Mouse (Mus musculus) MEL (cell line): Measurements from ENCODE around the gene Ntn1. TPM values are rescaled to one million over a fixed set of nuclear protein-coding genes. Genes with fewer than 3 reads are reported as not detected.

Experiments used
- DNase-seq: peaks from one replicate; pipeline ENCODE4 v3.0.0; 2011; ENCODE audit warnings: low read depth, low spot score
- H3K27ac ChIP-seq: 2 replicates; pipeline ENCODE4 v1.5.1; 2012; ENCODE audit warnings: low read depth, mild to moderate bottlenecking, control low read depth, low read length, moderate library complexity; ENCODE audit not compliant: control insufficient read depth
- H3K27me3 ChIP-seq, 2 experiments: fragments of 150-350 bp in 1 of 2; sonication (generic) in 1 of 2; 2 replicates each; pipeline ENCODE4 v1.6.1; 2012; ENCODE audit warnings: low read length in 2 of 2, mild to moderate bottlenecking in 2 of 2, improper control_type of control experiment in 1 of 2, moderate library complexity in 1 of 2; ENCODE audit not compliant: insufficient read depth in 2 of 2, control insufficient read depth in 1 of 2
- H3K36me3 ChIP-seq, 2 experiments: 2 replicates each; pipeline ENCODE4 v1.6.1; 2012 to 2014; ENCODE audit warnings: low read length in 2 of 2, improper control_type of control experiment in 1 of 2, inconsistent platforms in 1 of 2, mild to moderate bottlenecking in 1 of 2; ENCODE audit not compliant: insufficient read depth in 2 of 2, control insufficient read depth in 1 of 2
- H3K4me1 ChIP-seq, 2 experiments: fragments of 150-350 bp in 1 of 2; sonication (generic) in 1 of 2; 2 replicates each; pipeline ENCODE4 v1.6.1; 2012; ENCODE audit warnings: low read length in 2 of 2, improper control_type of control experiment in 1 of 2, mild to moderate bottlenecking in 1 of 2; ENCODE audit not compliant: insufficient read depth in 2 of 2, control insufficient read depth in 1 of 2
- H3K4me3 ChIP-seq, 2 experiments: fragments of 150-350 bp in 1 of 2; sonication (generic) in 1 of 2; 2 replicates each; pipeline ENCODE4 v1.5.1; 2012; ENCODE audit warnings: low read depth in 2 of 2, low read length in 2 of 2, mild to moderate bottlenecking in 2 of 2, moderate library complexity in 2 of 2, control low read depth in 1 of 2, improper control_type of control experiment in 1 of 2; ENCODE audit not compliant: control insufficient read depth in 1 of 2, insufficient read depth in 1 of 2
- H3K79me2 ChIP-seq: 2 replicates; pipeline ENCODE4 v1.6.1; 2012; ENCODE audit warnings: mild to moderate bottlenecking, low read length, moderate library complexity; ENCODE audit not compliant: control insufficient read depth, poor library complexity, insufficient read depth
- H3K9ac ChIP-seq: 2 replicates; pipeline ENCODE4 v1.6.1; 2012; ENCODE audit warnings: low read depth, mild to moderate bottlenecking, control low read depth, low read length, moderate library complexity; ENCODE audit not compliant: control insufficient read depth, poor library complexity, severe bottlenecking
- H3K9me3 ChIP-seq: fragments of 150-350 bp; sonication (generic); replicated peaks from 2 replicates; pipeline ENCODE4 v1.6.1; 2012; ENCODE audit warnings: mild to moderate bottlenecking, low read length, improper control_type of control experiment, moderate library complexity; ENCODE audit not compliant: insufficient read depth
- BHLHE40 ChIP-seq: IDR thresholded peaks from 2 replicates; pipeline ENCODE4 v1.6.1; 2012; ENCODE audit warnings: low read depth, mild to moderate bottlenecking, inconsistent platforms, low read length, improper control_type of control experiment, borderline replicate concordance
- CTCF ChIP-seq, 3 experiments: IDR thresholded peaks in 2 of 3; conservative IDR thresholded peaks in 1 of 3; 2 replicates each; pipeline ENCODE4 v1.5.1; 2011 to 2012; ENCODE audit warnings: low read length in 3 of 3, low read depth in 2 of 3, mild to moderate bottlenecking in 2 of 3, improper control_type of control experiment in 1 of 3, inconsistent platforms in 1 of 3, mixed read lengths in 1 of 3, moderate library complexity in 1 of 3; ENCODE audit not compliant: control insufficient read depth in 1 of 3, insufficient read depth in 1 of 3, poor library complexity in 1 of 3, severe bottlenecking in 1 of 3
- E2F4 ChIP-seq: IDR thresholded peaks from 2 replicates; pipeline ENCODE4 v1.6.1; 2011; ENCODE audit warnings: low read depth, low read length, improper control_type of control experiment, borderline replicate concordance
- ELF1 ChIP-seq: IDR thresholded peaks from 2 replicates; pipeline ENCODE4 v1.6.1; 2014; ENCODE audit warnings: low read depth, mild to moderate bottlenecking, inconsistent platforms, low read length, improper control_type of control experiment, moderate library complexity
- EP300 ChIP-seq, 2 experiments: IDR thresholded peaks; 2 replicates each; pipeline ENCODE4 v1.6.1; 2011; ENCODE audit warnings: improper control_type of control experiment in 2 of 2, low read length in 2 of 2, low read depth in 1 of 2, mild to moderate bottlenecking in 1 of 2
- GATA1 ChIP-seq: IDR thresholded peaks from 2 replicates; pipeline ENCODE4 v1.6.1; 2011; ENCODE audit warnings: low read depth, low read length, improper control_type of control experiment
- KAT2A ChIP-seq: conservative IDR thresholded peaks from 2 replicates; pipeline ENCODE4 v1.6.1; 2012; ENCODE audit warnings: low read depth, low read length, improper control_type of control experiment, inconsistent platforms
- MAX ChIP-seq: IDR thresholded peaks from 2 replicates; pipeline ENCODE4 v1.6.1; 2011; ENCODE audit warnings: low read length, improper control_type of control experiment
- MAZ ChIP-seq: IDR thresholded peaks from 2 replicates; pipeline ENCODE4 v1.6.1; 2012; ENCODE audit warnings: low read depth, mild to moderate bottlenecking, inconsistent platforms, low read length, improper control_type of control experiment
- MEF2A ChIP-seq: IDR thresholded peaks from 2 replicates; pipeline ENCODE4 v1.6.1; 2014; ENCODE audit warnings: low read depth, mild to moderate bottlenecking, inconsistent platforms, low read length, improper control_type of control experiment; ENCODE audit not compliant: poor library complexity, insufficient replicate concordance, severe bottlenecking; ENCODE audit errors: extremely low read depth
- MYB ChIP-seq: IDR thresholded peaks from 2 replicates; pipeline ENCODE4 v1.6.1; 2011; ENCODE audit warnings: mild to moderate bottlenecking, low read depth, low read length, improper control_type of control experiment
- MYC ChIP-seq: IDR thresholded peaks from 2 replicates; pipeline ENCODE4 v1.6.1; 2011; ENCODE audit warnings: low read depth, mild to moderate bottlenecking, low read length, improper control_type of control experiment, moderate library complexity
- NRF1 ChIP-seq: IDR thresholded peaks from 2 replicates; pipeline ENCODE4 v1.6.1; 2014; ENCODE audit warnings: low read depth, mild to moderate bottlenecking, inconsistent platforms, low read length, improper control_type of control experiment, moderate library complexity; ENCODE audit not compliant: poor library complexity, insufficient read depth, severe bottlenecking
- POLR2AphosphoS2 ChIP-seq: IDR thresholded peaks from 2 replicates; pipeline ENCODE4 v1.6.1; 2011; ENCODE audit warnings: low read length, improper control_type of control experiment
- RAD21 ChIP-seq: IDR thresholded peaks from 2 replicates; pipeline ENCODE4 v1.6.1; 2011; ENCODE audit warnings: mild to moderate bottlenecking, low read depth, low read length, improper control_type of control experiment
- RCOR1 ChIP-seq: IDR thresholded peaks from 2 replicates; pipeline ENCODE4 v1.6.1; 2012; ENCODE audit warnings: low read depth, mild to moderate bottlenecking, inconsistent platforms, low read length, improper control_type of control experiment
- SIN3A ChIP-seq: IDR thresholded peaks from 2 replicates; pipeline ENCODE4 v1.6.1; 2012; ENCODE audit warnings: low read length, improper control_type of control experiment, inconsistent platforms
- TAL1 ChIP-seq: IDR thresholded peaks from 2 replicates; pipeline ENCODE4 v1.6.1; 2012; ENCODE audit warnings: mild to moderate bottlenecking, inconsistent platforms, low read length, moderate library complexity, mixed read lengths
- TCF12 ChIP-seq: IDR thresholded peaks from 2 replicates; pipeline ENCODE4 v1.6.1; 2014; ENCODE audit warnings: low read depth, mild to moderate bottlenecking, inconsistent platforms, low read length, improper control_type of control experiment, moderate library complexity
- UBTF ChIP-seq: IDR thresholded peaks from 2 replicates; pipeline ENCODE4 v1.6.1; 2012; ENCODE audit warnings: low read depth, mild to moderate bottlenecking, inconsistent platforms, low read length, improper control_type of control experiment, moderate library complexity, borderline replicate concordance; ENCODE audit not compliant: insufficient read depth
- USF2 ChIP-seq, 2 experiments: IDR thresholded peaks; 2 replicates each; pipeline ENCODE4 v1.6.1; 2011 to 2012; ENCODE audit warnings: improper control_type of control experiment in 2 of 2, low read length in 2 of 2, borderline replicate concordance in 1 of 2, inconsistent platforms in 1 of 2, low read depth in 1 of 2, mild to moderate bottlenecking in 1 of 2; ENCODE audit not compliant: insufficient read depth in 1 of 2
- polyA plus RNA-seq, 2 experiments: library from polyadenylated mRNA; stranded (reverse) in 1 of 2; unstranded in 1 of 2; fragments of >175 nt in 1 of 2; fragments of >200 nt in 1 of 2; gene quantifications; 2 replicates each; pipeline versions ENCODE4 v1.2.1 to v1.2.4; 2012; ENCODE audit warnings: low replicate concordance in 2 of 2, low read depth in 1 of 2; ENCODE audit not compliant: insufficient read length in 2 of 2, insufficient read depth in 1 of 2, missing spikeins in 1 of 2
- total RNA-seq: library from RNA; depleted of rRNA; stranded (reverse); fragments of 300-350 nt; gene quantifications from 2 replicates; pipeline ENCODE4 v1.2.3, GENCODE M21; 2012

Gene Ntn1
- total and polyA plus RNA-seq, 3 experiments: not detected

DNA sequence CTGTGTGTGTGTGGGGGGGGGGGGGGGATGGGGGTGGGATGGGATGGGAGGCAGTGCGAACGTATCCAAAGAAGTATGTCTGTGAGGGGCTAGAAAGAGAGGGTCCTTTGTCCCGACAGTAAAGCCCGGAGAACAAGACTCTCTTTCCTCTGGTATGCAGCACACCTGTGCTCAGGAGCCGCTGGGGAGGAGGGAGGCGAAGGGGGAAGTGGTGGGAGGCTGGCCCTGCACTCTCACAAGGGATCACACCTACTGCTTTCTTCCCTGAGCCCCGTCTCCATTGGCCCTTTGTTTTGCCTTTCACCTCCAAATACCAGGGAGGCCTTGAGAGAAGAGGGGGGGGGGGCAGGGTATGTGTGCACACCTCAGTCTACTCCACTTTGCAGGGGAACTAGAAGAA lies 123.7 kb downstream of the Ntn1 start:
- Histone ChIP-seq H3K79me2 (no peaks in the 10 kb centered on the region), H3K9ac (no peak overlapping the region), H3K9me3 (no peaks in the 10 kb centered on the region), H3K27me3 (no peaks in the 10 kb centered on the region), H3K36me3 (no peaks in the 10 kb centered on the region), H3K27ac (no peak overlapping the region), H3K4me1 (no peaks in the 10 kb centered on the region), H3K4me3 (no peak overlapping the region)
- DNase-seq: no peak
- TF ChIP-seq RCOR1 (no peak), MYB (no peak), USF2 (IDR thresholded peaks at IDR 0.05; ENCODE audit: borderline replicate concordance in 1 of 2, insufficient read depth in 1 of 2, low read depth in 1 of 2, low read length in 2 of 2) (no peak), RAD21 (no peak), MYC (no peak), TAL1 (no peak), TCF12 (no peak), KAT2A (no peak), GATA1 (no peak), NRF1 (no peak), UBTF (no peak), CTCF (IDR thresholded peaks at IDR 0.05 in 2 of 3, conservative IDR thresholded peaks at IDR 0.05 in 1 of 3; ENCODE audit: control insufficient read depth in 1 of 3, insufficient read depth in 1 of 3, low read depth in 2 of 3, low read length in 3 of 3, poor library complexity in 1 of 3, severe bottlenecking in 1 of 3) (no peak), MAZ (no peak), MEF2A (no peak)

DNA sequence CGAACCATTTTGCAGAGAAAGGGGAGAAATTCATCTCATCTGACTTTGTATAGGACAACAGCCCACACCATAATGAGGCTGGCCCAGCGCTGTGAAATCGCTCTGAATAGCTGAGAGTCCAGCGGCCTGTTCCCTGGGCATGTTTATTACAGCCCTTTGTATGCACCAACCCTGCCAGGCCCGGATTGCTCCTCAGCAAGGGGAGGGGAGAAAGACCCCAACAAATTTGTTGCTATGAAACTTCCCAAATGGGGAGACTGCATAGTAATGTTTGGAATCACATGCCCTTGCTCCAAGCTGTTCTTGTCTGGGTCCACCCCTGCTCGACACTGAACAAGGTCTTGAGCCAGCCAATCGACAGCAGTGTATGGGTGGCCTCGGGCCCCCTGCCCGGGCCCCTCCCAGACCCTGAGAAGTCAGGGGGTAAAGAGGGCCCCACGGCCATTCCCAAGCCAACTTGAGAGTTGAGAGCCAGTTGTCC lies 126.3 kb downstream of the Ntn1 start:
- no peaks in the 10 kb centered on the region for H3K4me1 ChIP-seq
- TF ChIP-seq SIN3A (no peak), NRF1 (no peak), MEF2A (no peak), ELF1 (no peak), UBTF (no peak), MAX (no peak), POLR2AphosphoS2 (no peak), BHLHE40 (no peak), E2F4 (no peak), TAL1 (no peak), EP300 (IDR thresholded peaks at IDR 0.05; ENCODE audit: low read depth in 1 of 2, low read length in 2 of 2) (no peak)
- TF ChIP-seq, all 39 proteins: peak for 0
- H3K36me3 ChIP-seq: no peaks in the 10 kb centered on the region
- no peak overlapping the region for H3K4me3 ChIP-seq
- no peak overlapping the region for H3K9ac ChIP-seq
- no peaks in the 10 kb centered on the region for H3K27me3 ChIP-seq
- H3K9me3 ChIP-seq: no peaks in the 10 kb centered on the region
- no peak for DNase-seq
- no peaks in the 10 kb centered on the region for H3K79me2 ChIP-seq
- no peak overlapping the region for H3K27ac ChIP-seq
